Mouse (Mus musculus): ENCODE data around the gene Mxra7. TPM values are rescaled to one million over a fixed set of nuclear protein-coding genes. Genes with fewer than 3 reads are reported as not detected.
"Not testable (repeated sequence)": the region's sequence is repeated elsewhere in the genome, so short reads cannot be mapped to it uniquely, and the experiment has no call there.

Mxra7 gene
- polyA plus RNA-seq, 1 experiment from 2014 or later = 71.7 TPM

DNA sequence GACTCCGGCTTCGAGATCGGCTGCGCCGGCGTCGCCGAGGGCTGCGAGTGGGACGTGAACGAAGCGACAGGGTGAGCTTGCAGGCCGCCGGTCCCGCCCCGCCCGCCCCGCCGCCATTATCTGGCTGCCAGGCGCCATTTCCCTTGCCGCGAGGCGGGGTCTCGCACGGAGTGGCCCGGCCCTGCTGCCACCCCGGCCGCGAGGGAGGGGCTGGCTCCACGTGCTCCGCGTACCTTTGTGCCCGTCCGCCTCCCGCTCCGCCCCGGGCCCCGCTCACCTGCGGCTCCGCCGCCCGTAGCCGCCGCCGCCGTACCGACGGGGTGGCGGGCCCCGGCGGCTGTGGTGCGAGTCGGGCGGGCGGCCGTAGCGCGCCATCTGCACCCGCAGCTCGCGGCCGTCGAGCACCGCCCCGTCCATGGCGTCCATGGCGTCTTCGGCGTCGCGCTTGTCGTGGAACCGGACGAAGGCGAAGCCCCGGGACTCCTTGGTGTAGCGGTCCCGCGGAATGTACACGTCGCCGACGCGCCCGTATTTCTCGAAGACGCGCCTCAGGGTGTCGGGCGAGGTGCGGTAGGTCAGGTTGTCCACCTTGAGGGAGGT is 24.5 kb upstream of the Mxra7 start, which contains the start of gene Mfsd11:
Gene Mfsd11, plus strand, starts transcription at position 150 of the 600 bp plus-strand sequence.
- Histone ChIP-seq H3K9me3 (no peaks in the 10 kb centered on the region), H3K4me1 (replicated peaks) (peaks cover 28% of the 10 kb centered on the region), H3K36me3 (peaks cover 50% of the 10 kb centered on the region), H3K27me3 (ENCODE audit: insufficient read depth, poor library complexity, severe bottlenecking) (no peaks in the 10 kb centered on the region), H3K27ac (peak within 1 kb of the TSS; percentile 99), H3K4me3 (peak within 1 kb of the TSS; percentile 89)
- under 1% methylated on average over 91 of the region's 91 CpGs for WGBS
- peak; percentile 70 for DNase-seq (ENCODE audit: low spot score)

DNA sequence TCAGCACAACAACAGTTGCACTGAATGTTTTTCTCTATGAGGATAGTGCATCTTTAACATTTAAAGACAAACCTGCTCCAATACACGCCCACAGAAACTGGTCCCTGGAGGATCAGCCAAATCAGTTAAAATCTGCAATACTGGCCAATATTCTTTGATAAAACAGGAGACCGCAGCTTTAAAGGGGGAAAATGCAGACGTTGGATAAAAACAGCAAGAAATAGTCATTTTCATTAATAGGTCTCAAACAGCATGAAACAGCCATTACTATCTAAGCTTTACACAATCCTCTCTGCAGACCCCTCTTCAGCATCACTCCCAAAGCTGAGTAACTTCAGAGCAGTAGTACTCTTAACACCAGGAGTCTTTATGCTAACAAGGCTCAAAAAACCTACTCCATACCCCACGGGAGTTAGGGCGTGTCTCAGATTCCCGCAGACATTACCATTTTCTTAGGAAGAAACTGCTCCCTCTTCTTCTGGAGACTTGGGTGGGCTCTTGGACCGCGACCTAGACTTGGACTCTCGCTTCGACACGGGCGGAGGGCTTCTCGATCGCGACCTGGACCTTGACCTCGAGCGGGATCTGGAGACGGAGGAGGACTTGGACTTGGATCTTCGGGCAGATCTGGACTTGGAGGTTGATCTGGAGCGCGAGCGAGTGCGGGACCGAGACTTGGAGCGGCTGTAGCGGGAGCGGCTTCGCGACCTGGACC is 23.9 kb upstream of the Mxra7 start:
- H3K27me3 ChIP-seq (ENCODE audit: insufficient read depth, poor library complexity, severe bottlenecking) = no peaks in the 10 kb centered on the region
- no peaks in the 10 kb centered on the region for H3K9me3 ChIP-seq
- H3K4me3 ChIP-seq = peak overlapping the region; percentile 89
- H3K27ac ChIP-seq = peak overlapping the region; percentile 99
- peaks cover 56% of the 10 kb centered on the region for H3K36me3 ChIP-seq
- H3K4me1 ChIP-seq (replicated peaks) = peaks cover 28% of the 10 kb centered on the region
- DNase-seq (ENCODE audit: low spot score) = no peak
- WGBS = under 1% methylated on average over 29 of the region's 29 CpGs

DNA sequence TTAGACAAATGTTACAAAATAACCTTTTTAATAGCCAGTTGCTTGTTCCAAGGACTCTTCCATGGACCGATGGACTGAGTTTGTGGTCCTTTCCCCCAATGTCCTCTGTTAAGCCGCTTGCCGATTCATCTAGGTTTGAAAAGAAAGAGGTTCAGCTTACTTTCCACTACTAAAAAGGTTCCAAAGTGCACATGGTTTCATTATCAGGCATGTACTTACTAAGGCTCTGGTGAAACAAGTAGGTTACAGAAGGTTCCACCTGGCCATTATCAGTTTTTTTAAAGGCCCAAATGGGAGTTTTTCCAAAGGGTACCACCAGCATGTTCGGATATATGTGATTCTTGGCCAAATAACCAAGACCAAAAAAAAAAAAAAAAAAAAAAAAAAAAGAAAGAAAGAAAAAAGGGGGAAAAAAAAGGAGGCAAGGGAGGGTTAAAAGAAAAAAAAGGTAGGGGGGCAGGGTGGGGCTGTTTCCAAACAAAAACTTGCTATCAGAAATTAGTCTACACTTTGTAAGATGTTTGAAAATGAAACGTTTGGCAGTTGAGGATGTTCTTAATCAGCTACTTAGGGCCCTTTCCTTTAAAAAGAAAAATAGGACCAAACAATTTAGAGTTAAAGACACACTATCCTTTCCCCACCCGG is 23.1 kb upstream of the Mxra7 start:
- Histone ChIP-seq H3K4me3 (peak overlapping the region; percentile 89), H3K9me3 (no peaks in the 10 kb centered on the region), H3K27me3 (ENCODE audit: insufficient read depth, poor library complexity, severe bottlenecking) (no peaks in the 10 kb centered on the region), H3K4me1 (replicated peaks) (peaks cover 33% of the 10 kb centered on the region), H3K36me3 (peaks cover 64% of the 10 kb centered on the region), H3K27ac (peak overlapping the region; percentile 99; the same call in 1 of the 2 replicates)
- 54% methylated on average over 6 of the region's 6 CpGs for WGBS
- no peak for DNase-seq (ENCODE audit: low spot score)

GRCm38 (mm10) chr11:116850085-116850484 is 22.2 kb upstream of the Mxra7 start:
- peaks cover 30% of the 10 kb centered on the region for H3K4me1 ChIP-seq (replicated peaks)
- H3K36me3 ChIP-seq = peaks cover 64% of the 10 kb centered on the region
- no peak for DNase-seq (ENCODE audit: low spot score)
- peak overlapping the region; percentile 89 for H3K4me3 ChIP-seq
- no peaks in the 10 kb centered on the region for H3K9me3 ChIP-seq
- H3K27ac ChIP-seq = no peak overlapping the region
- 79% methylated on average over 4 of the region's 4 CpGs for WGBS
- H3K27me3 ChIP-seq (ENCODE audit: insufficient read depth, poor library complexity, severe bottlenecking) = no peaks in the 10 kb centered on the region

DNA sequence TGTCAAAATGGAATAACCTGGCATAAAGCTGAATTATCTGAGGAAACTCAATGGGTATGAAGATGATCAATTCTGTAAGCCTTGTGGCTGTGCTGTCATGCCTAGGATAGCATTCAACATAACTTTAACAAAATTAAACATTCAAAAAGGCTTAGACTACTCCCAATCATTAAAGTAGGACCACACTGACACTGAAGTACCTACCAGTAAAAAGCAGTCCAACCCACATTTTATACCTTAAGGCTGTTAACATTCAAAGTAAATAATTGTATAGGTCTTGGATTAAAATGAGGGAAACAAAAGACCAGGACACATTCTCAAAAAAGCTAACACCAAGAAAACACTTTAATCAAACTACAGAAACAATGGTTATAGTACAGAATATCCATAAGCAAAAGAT is 21.7 kb upstream of the Mxra7 start:
- no peak overlapping the region for H3K27ac ChIP-seq
- no peak for DNase-seq (ENCODE audit: low spot score)
- H3K36me3 ChIP-seq = peaks cover 64% of the 10 kb centered on the region
- H3K9me3 ChIP-seq = no peaks in the 10 kb centered on the region
- H3K27me3 ChIP-seq (ENCODE audit: insufficient read depth, poor library complexity, severe bottlenecking) = no peaks in the 10 kb centered on the region
- H3K4me3 ChIP-seq = no peak overlapping the region
- peaks cover 28% of the 10 kb centered on the region for H3K4me1 ChIP-seq (replicated peaks)

DNA sequence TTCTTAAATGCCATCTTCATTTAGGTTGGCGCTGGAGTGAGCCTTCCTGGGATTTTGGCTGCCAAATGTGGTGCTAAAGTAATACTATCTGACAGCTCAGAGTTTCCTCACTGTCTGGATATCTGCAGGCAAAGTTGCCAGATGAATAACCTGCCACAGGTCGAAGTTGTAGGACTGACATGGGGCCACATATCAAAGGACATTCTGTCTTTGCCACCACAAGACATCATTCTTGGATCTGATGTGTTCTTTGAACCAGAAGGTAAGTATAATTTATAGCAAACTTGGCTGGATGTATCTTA is 21.0 kb upstream of the Mxra7 start:
- 80% methylated on average over 2 of the region's 2 CpGs for WGBS
- H3K36me3 ChIP-seq = peaks cover 64% of the 10 kb centered on the region
- not testable (repeated sequence) for DNase-seq (ENCODE audit: low spot score); H3K27ac ChIP-seq; H3K9me3 ChIP-seq; H3K27me3 ChIP-seq (ENCODE audit: insufficient read depth, poor library complexity, severe bottlenecking); H3K4me3 ChIP-seq
- H3K4me1 ChIP-seq (replicated peaks) = peaks cover 28% of the 10 kb centered on the region

GRCm38 (mm10) chr11:116848086-116848876 is 20.4 kb upstream of the Mxra7 start:
- H3K4me3 ChIP-seq = no peak overlapping the region
- peaks cover 33% of the 10 kb centered on the region for H3K4me1 ChIP-seq (replicated peaks)
- 81% methylated on average over 5 of the region's 5 CpGs for WGBS
- H3K9me3 ChIP-seq = no peaks in the 10 kb centered on the region
- no peak for DNase-seq (ENCODE audit: low spot score)
- peaks cover 64% of the 10 kb centered on the region for H3K36me3 ChIP-seq
- H3K27ac ChIP-seq = no peak overlapping the region
- H3K27me3 ChIP-seq (ENCODE audit: insufficient read depth, poor library complexity, severe bottlenecking) = no peaks in the 10 kb centered on the region

GRCm38 (mm10) chr11:116847187-116848085 is 19.6 kb upstream of the Mxra7 start:
- Histone ChIP-seq H3K27me3 (ENCODE audit: insufficient read depth, poor library complexity, severe bottlenecking) (no peaks in the 10 kb centered on the region), H3K4me3 (no peak overlapping the region), H3K4me1 (replicated peaks) (peaks cover 36% of the 10 kb centered on the region), H3K36me3 (peaks cover 64% of the 10 kb centered on the region), H3K9me3 (no peaks in the 10 kb centered on the region), H3K27ac (no peak overlapping the region)
- 95% methylated on average over 3 of the region's 3 CpGs for WGBS
- no peak for DNase-seq (ENCODE audit: low spot score)

DNA sequence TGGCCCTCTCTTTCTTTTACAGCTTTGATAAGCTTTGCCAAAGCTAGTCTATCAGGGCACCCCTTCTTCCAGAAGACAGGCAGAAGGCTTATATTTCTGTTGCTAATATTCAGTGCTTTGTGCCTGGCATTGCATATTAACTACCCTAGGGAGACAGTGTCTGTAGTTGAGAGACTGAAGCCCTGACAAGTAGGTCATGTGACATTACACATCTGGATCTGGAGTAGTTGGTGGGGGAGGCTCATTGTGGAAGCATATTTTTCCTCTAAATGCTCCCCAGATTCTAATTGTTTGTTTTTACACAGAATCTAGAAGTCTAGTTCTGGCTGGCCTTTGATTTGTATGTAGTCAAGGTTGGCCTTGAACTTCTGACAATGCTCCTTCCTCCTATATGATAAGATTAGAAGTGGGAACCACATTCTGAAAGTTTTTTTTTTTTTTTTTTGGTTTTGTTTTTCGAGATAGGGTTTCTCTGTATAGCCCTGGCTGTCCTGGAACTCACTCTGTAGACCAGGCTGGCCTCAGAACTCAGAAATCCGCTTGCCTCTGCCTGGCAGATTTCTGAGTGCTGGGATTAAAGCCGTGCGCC is 18.8 kb upstream of the Mxra7 start:
- Histone ChIP-seq H3K4me1 (replicated peaks) (peaks cover 43% of the 10 kb centered on the region), H3K9me3 (no peaks in the 10 kb centered on the region), H3K27me3 (ENCODE audit: insufficient read depth, poor library complexity, severe bottlenecking) (no peaks in the 10 kb centered on the region), H3K27ac (no peak overlapping the region), H3K4me3 (no peak overlapping the region), H3K36me3 (peaks cover 56% of the 10 kb centered on the region)
- 83% methylated on average over 4 of the region's 4 CpGs for WGBS
- DNase-seq (ENCODE audit: low spot score) = no peak

GRCm38 (mm10) chr11:116843261-116844233 is 15.7 kb upstream of the Mxra7 start, which contains the start of the genes Mettl23 and Jmjd6:
Mettl23 (plus strand) TSS chr11:116843278.
Jmjd6 (minus strand) TSS chr11:116843449.
- H3K4me3 ChIP-seq = peak within 1 kb of the TSS; percentile 70
- no peaks in the 10 kb centered on the region for H3K27me3 ChIP-seq (ENCODE audit: insufficient read depth, poor library complexity, severe bottlenecking)
- H3K36me3 ChIP-seq = peaks cover 54% of the 10 kb centered on the region
- peaks cover 57% of the 10 kb centered on the region for H3K4me1 ChIP-seq (replicated peaks)
- WGBS = 1% methylated on average over 72 of the region's 72 CpGs
- no peaks in the 10 kb centered on the region for H3K9me3 ChIP-seq
- peak; percentile 98 for DNase-seq (ENCODE audit: low spot score)
- H3K27ac ChIP-seq = peak within 1 kb of the TSS; percentile 98

All from hindbrain, embryonic 10.5 days (tissue).